Mouse (Mus musculus): ENCODE data around the gene Zp1. TPM values are rescaled to one million over a fixed set of nuclear protein-coding genes. Genes with fewer than 3 reads are reported as not detected.

Zp1 gene
- polyA plus RNA-seq, 1 experiment from 2014 or later: not detected

DNA sequence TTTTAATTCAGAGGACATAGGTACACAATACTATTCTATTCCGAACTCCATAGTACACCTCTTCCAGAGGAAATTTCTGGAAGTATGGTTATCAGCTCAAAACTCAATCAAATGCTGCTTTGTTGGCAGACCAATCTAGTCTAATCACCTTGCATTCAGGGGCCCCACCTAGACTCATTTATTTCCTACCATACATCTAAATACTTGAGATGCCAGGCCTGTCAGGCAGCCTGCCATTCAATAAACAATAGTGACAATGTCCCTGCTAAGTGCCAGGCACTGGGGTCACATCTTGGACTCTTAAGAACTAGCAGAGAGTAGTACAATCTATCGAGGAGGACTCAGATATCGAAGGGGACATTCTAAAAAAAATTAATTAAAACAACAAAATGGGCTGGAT is 28.2 kb downstream of the Zp1 start:
- no peaks in the 10 kb centered on the region for H3K36me3 ChIP-seq (replicated peaks; ENCODE audit: control insufficient read depth, insufficient read depth, low read depth, low read length)
- H3K4me1 ChIP-seq (ENCODE audit: control insufficient read depth, insufficient read depth, low read length): no peaks in the 10 kb centered on the region
- H3K4me3 ChIP-seq (ENCODE audit: low read depth, low read length): no peak overlapping the region
- H3K9me3 ChIP-seq (replicated peaks; ENCODE audit: control insufficient read depth, low read length): no peaks in the 10 kb centered on the region
- H3K27me3 ChIP-seq (ENCODE audit: control insufficient read depth, insufficient read depth, low read length): no peaks in the 10 kb centered on the region
- H3K4me2 ChIP-seq (ENCODE audit: low read depth, low read length): no peak overlapping the region
- DNase-seq (ENCODE audit: low spot score) (no peak), ATAC-seq (replicated peaks; ENCODE audit: insufficient number of reproducible peaks, low FRiP score, low TSS enrichment, low read depth) (no peak)
- H3K27ac ChIP-seq (replicated peaks; ENCODE audit: low read depth, low read length): no peak overlapping the region
- 88% methylated on average over 3 of the region's 3 CpGs for WGBS
- H3K9ac ChIP-seq (replicated peaks; ENCODE audit: low read length): no peak overlapping the region

DNA sequence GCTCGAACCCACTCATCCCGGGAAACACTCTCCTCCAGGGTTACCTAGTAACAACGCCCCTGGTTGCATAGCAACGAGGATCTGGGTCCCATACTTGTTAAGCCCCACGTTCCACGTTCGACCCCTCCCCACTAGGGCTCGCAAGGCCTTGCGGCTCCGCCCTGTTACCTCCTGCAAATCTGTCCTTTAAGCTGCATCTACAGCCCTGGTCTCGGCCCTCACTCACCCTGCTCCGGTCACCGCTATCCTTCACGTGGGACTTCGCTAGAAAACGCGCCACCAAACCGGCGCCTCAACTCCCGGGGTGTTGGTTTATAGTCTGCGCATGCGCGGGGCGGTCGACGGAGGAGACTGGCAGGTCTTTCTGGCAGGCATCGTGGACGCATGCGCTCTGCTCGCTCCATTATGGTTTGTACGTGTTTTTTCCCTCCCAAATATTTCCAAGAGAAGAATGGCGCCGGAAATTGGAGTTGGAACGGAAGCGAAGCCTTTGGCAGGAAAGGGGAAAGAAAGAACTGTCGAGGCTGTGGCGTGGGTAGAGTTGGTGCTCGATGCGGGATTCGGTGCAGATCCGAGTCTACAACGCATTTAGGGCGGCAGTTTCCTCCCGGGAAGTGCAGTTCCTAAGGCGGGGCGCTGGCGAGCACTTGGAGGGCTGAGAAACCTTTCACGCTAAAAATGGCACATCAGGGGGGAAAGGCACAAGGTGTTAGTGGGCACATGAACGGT is 38.8 kb downstream of the Zp1 start, which contains the start of gene Tmem109:
Gene Tmem109 (minus strand): TSS at position 576 of the 729 bp plus-strand sequence.
- Histone ChIP-seq H3K9me3 (replicated peaks; ENCODE audit: control insufficient read depth, low read length) (no peaks in the 10 kb centered on the region), H3K27me3 (ENCODE audit: control insufficient read depth, insufficient read depth, low read length) (no peaks in the 10 kb centered on the region), H3K27ac (replicated peaks; ENCODE audit: low read depth, low read length) (peak within 1 kb of the TSS; percentile 86), H3K4me1 (ENCODE audit: control insufficient read depth, insufficient read depth, low read length) (0 out of 2 replicates have a peak, but pooled peaks cover 5% of the 10 kb centered on the region), H3K9ac (replicated peaks; ENCODE audit: low read length) (peak within 1 kb of the TSS; percentile 77), H3K36me3 (replicated peaks; ENCODE audit: control insufficient read depth, insufficient read depth, low read depth, low read length) (peaks cover 2% of the 10 kb centered on the region; the same call in 1 of the 2 replicates), H3K4me3 (ENCODE audit: low read depth, low read length) (peak within 1 kb of the TSS; percentile 53), H3K4me2 (ENCODE audit: low read depth, low read length) (peak within 1 kb of the TSS; percentile 93)
- ATAC-seq (replicated peaks; ENCODE audit: insufficient number of reproducible peaks, low FRiP score, low TSS enrichment, low read depth): peak; percentile 93
- WGBS: under 1% methylated on average over 49 of the region's 49 CpGs
- peak; percentile 97 for DNase-seq (ENCODE audit: low spot score)

DNA sequence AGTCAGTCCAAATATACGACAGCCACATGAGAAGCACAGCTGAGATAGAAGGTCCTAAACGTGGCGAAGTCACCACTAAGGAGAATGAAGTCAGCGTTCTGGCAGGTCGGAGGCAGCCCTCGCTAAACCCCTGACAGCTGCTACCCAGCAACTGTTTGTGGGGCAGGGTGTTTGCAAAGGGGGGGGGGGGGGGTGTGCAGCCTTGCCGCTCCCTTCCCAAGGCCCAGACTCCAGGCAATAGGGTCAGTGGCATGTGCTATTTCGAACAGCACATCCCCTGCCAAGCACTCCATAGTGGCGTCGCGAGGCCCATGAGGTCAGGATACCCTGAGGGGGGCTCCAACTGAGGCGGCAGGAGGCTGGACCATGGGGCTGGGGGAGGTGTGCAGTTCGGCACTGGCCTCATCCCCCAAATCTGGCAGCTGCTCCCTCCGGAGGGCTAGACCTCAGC is 39.4 kb downstream of the Zp1 start:
- H3K27me3 ChIP-seq (ENCODE audit: control insufficient read depth, insufficient read depth, low read length): no peaks in the 10 kb centered on the region
- H3K4me2 ChIP-seq (ENCODE audit: low read depth, low read length): peak overlapping the region; percentile 93
- H3K4me1 ChIP-seq (ENCODE audit: control insufficient read depth, insufficient read depth, low read length): 0 out of 2 replicates have a peak, but pooled peaks cover 5% of the 10 kb centered on the region
- 1% methylated on average over 14 of the region's 14 CpGs for WGBS
- no peaks in the 10 kb centered on the region for H3K9me3 ChIP-seq (replicated peaks; ENCODE audit: control insufficient read depth, low read length)
- peaks cover 2% of the 10 kb centered on the region; the same call in 1 of the 2 replicates for H3K36me3 ChIP-seq (replicated peaks; ENCODE audit: control insufficient read depth, insufficient read depth, low read depth, low read length)
- peak overlapping the region; percentile 53 for H3K4me3 ChIP-seq (ENCODE audit: low read depth, low read length)
- ATAC-seq (replicated peaks; ENCODE audit: insufficient number of reproducible peaks, low FRiP score, low TSS enrichment, low read depth) (peak; percentile 88; the same call in 1 of the 2 replicates), DNase-seq (ENCODE audit: low spot score) (no peak)
- H3K9ac ChIP-seq (replicated peaks; ENCODE audit: low read length): peak overlapping the region; percentile 77
- H3K27ac ChIP-seq (replicated peaks; ENCODE audit: low read depth, low read length): peak overlapping the region; percentile 86; the same call in 1 of the 2 replicates

DNA sequence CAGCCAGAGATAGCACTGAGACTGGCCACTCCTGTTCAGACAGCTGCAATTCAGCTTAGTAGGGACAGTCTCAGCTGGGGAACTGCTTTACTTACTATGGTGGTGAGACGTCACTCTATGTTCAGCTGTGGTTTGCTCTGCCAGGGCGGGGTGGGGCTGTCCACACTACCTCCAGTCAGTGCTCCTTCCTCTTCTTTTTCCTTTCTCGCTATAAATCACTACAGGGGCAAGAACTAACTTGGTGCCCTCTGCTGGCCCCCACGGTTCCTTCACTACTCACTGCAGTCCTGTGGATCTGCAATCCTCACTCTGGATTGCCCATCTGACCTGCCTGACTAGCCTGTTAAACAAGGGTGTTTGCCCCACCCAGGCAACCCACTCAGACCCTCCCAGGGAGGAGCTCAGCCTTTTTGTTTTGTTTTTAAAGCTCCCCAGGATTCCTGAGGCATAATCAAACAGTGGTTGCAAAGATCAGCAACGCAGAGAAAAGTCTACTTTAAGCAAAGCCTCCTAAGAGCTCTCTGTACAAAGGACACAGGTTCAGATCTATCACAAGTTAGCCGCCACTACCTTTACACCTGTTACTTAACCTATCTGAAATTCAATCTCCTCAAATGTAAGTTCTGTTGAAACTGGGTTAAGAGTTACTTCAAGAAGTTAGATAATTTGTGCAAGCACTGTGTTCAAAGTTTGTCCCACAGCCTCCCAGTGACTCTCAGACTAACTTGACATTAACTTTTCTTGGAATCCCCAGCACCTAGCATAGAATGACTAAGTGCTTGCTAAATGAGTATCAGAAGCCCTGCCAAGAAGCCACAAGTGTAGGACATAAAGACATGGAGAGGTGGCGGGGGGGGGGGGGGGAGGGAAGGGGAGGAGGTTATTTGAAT is 40.1 kb downstream of the Zp1 start:
- Histone ChIP-seq H3K27me3 (ENCODE audit: control insufficient read depth, insufficient read depth, low read length) (no peaks in the 10 kb centered on the region), H3K9ac (replicated peaks; ENCODE audit: low read length) (peak overlapping the region; percentile 77), H3K27ac (replicated peaks; ENCODE audit: low read depth, low read length) (no peak overlapping the region), H3K36me3 (replicated peaks; ENCODE audit: control insufficient read depth, insufficient read depth, low read depth, low read length) (peaks cover 2% of the 10 kb centered on the region; the same call in 1 of the 2 replicates), H3K4me1 (ENCODE audit: control insufficient read depth, insufficient read depth, low read length) (0 out of 2 replicates have a peak, but pooled peaks cover 5% of the 10 kb centered on the region), H3K4me3 (ENCODE audit: low read depth, low read length) (peak overlapping the region; percentile 53), H3K4me2 (ENCODE audit: low read depth, low read length) (peak overlapping the region; percentile 93), H3K9me3 (replicated peaks; ENCODE audit: control insufficient read depth, low read length) (no peaks in the 10 kb centered on the region)
- DNase-seq (ENCODE audit: low spot score) (no peak), ATAC-seq (replicated peaks; ENCODE audit: insufficient number of reproducible peaks, low FRiP score, low TSS enrichment, low read depth) (no peak)
- 47% methylated on average over 7 of the region's 7 CpGs for WGBS

DNA sequence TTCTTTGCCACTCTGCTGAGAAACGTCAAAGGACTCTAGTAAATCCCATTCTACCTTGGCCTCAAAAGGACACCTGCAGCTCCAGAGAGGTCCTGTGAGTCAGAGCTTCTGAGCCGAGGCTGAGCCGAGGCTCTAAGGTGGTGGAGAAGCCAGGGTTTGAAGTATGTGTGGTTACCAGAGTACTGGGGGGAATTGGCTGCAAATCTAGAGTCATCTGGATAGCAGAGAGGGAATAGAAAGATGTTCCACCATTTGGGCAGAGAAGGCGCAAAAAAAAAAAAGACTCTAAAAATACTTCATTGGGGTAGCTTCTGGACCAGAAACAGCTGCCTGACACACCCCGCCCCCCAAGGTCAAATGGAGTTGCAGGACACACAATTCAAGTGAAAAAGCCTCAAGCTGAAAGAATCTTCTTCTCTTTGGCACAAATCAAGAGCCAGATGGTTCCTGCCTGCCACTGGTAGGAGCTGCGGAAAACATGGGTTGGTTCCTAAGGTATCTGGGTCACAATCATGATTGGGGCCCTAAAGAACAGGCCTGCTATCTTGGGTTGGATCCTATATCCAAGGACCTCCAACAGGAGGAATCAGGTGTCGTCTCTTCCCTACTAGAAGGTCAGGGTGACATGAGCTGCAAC is 42.1 kb downstream of the Zp1 start:
- peaks cover 10% of the 10 kb centered on the region for H3K36me3 ChIP-seq (replicated peaks; ENCODE audit: control insufficient read depth, insufficient read depth, low read depth, low read length)
- H3K9me3 ChIP-seq (replicated peaks; ENCODE audit: control insufficient read depth, low read length): no peaks in the 10 kb centered on the region
- DNase-seq (ENCODE audit: low spot score) (no peak), ATAC-seq (replicated peaks; ENCODE audit: insufficient number of reproducible peaks, low FRiP score, low TSS enrichment, low read depth) (no peak)
- 0 out of 2 replicates have a peak, but pooled peaks cover 5% of the 10 kb centered on the region for H3K4me1 ChIP-seq (ENCODE audit: control insufficient read depth, insufficient read depth, low read length)
- WGBS: 86% methylated on average over 7 of the region's 7 CpGs
- H3K27ac ChIP-seq (replicated peaks; ENCODE audit: low read depth, low read length): no peak overlapping the region
- no peak overlapping the region for H3K9ac ChIP-seq (replicated peaks; ENCODE audit: low read length)
- H3K4me3 ChIP-seq (ENCODE audit: low read depth, low read length): no peak overlapping the region
- H3K4me2 ChIP-seq (ENCODE audit: low read depth, low read length): no peak overlapping the region
- H3K27me3 ChIP-seq (ENCODE audit: control insufficient read depth, insufficient read depth, low read length): no peaks in the 10 kb centered on the region

DNA sequence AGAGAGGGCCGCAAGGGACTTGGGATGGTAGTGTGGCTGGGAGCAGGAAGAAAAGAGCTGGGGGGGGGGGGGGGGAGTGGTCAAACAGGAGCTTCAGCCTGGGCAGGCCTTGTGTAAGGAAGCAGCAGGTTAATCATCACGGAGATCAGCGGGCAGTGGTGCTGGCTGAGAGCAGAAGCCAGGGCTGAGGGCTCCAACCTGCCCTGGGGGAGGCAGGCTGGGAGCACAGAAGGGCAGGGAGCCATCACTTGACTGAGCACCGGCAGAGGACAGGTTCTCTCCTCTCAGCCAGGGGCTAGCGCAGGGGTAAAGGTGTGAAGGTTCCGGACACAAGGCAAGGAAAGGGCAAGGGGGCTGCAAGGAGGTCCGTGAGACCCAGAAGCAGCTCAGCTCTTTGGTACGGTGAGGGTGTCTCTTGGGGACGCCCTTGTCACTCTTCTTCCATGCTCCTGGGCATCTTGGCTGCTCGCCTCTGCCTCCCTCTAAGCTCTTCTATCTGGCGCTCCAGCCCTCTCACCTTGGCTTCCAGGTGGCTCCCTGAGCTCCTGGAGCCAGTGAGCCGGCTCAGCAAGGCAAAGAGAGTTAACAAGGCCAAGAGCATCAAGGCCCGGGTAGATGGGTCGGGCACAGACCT is 49.0 kb downstream of the Zp1 start:
- Histone ChIP-seq H3K27ac (replicated peaks; ENCODE audit: low read depth, low read length) (no peak overlapping the region), H3K4me1 (ENCODE audit: control insufficient read depth, insufficient read depth, low read length) (peaks cover 7% of the 10 kb centered on the region), H3K36me3 (replicated peaks; ENCODE audit: control insufficient read depth, insufficient read depth, low read depth, low read length) (peaks cover 14% of the 10 kb centered on the region), H3K4me2 (ENCODE audit: low read depth, low read length) (no peak overlapping the region), H3K4me3 (ENCODE audit: low read depth, low read length) (no peak overlapping the region), H3K9me3 (replicated peaks; ENCODE audit: control insufficient read depth, low read length) (no peaks in the 10 kb centered on the region), H3K27me3 (ENCODE audit: control insufficient read depth, insufficient read depth, low read length) (no peaks in the 10 kb centered on the region), H3K9ac (replicated peaks; ENCODE audit: low read length) (no peak overlapping the region)
- ATAC-seq (replicated peaks; ENCODE audit: insufficient number of reproducible peaks, low FRiP score, low TSS enrichment, low read depth) (no peak), DNase-seq (ENCODE audit: low spot score) (no peak)
- 81% methylated on average over 14 of the region's 14 CpGs for WGBS

DNA sequence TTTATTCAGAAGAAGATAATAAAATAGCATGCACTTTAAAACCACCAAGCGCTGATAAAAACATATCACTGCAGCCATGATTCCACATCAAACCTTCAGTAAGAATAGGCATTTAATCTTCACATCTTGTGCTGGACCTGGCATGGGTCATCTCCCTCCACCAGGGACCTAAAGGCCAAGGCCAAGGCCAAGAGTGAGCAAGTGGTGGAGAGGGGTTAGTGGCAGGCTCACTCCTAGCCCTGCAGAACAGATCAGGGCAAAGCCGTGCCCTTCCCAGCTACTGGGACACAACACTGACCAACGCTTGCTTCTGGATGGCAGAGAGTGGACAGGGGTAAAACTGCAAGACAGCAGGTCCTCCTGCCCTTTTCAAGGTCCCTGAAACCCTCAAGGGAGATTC is 49.8 kb downstream of the Zp1 start:
- H3K4me1 ChIP-seq (ENCODE audit: control insufficient read depth, insufficient read depth, low read length): peaks cover 7% of the 10 kb centered on the region
- H3K9ac ChIP-seq (replicated peaks; ENCODE audit: low read length): no peak overlapping the region
- 90% methylated on average over 3 of the region's 3 CpGs for WGBS
- no peak overlapping the region for H3K27ac ChIP-seq (replicated peaks; ENCODE audit: low read depth, low read length)
- H3K9me3 ChIP-seq (replicated peaks; ENCODE audit: control insufficient read depth, low read length): no peaks in the 10 kb centered on the region
- H3K36me3 ChIP-seq (replicated peaks; ENCODE audit: control insufficient read depth, insufficient read depth, low read depth, low read length): peaks cover 19% of the 10 kb centered on the region
- ATAC-seq (replicated peaks; ENCODE audit: insufficient number of reproducible peaks, low FRiP score, low TSS enrichment, low read depth) (no peak), DNase-seq (ENCODE audit: low spot score) (no peak)
- no peaks in the 10 kb centered on the region for H3K27me3 ChIP-seq (ENCODE audit: control insufficient read depth, insufficient read depth, low read length)
- no peak overlapping the region for H3K4me3 ChIP-seq (ENCODE audit: low read depth, low read length)
- no peak overlapping the region for H3K4me2 ChIP-seq (ENCODE audit: low read depth, low read length)

Data from embryonic facial prominence, embryonic 11.5 days (tissue).